8 mouse cellular contexts compared by ENCODE assay signal in the genomic region with DNA sequence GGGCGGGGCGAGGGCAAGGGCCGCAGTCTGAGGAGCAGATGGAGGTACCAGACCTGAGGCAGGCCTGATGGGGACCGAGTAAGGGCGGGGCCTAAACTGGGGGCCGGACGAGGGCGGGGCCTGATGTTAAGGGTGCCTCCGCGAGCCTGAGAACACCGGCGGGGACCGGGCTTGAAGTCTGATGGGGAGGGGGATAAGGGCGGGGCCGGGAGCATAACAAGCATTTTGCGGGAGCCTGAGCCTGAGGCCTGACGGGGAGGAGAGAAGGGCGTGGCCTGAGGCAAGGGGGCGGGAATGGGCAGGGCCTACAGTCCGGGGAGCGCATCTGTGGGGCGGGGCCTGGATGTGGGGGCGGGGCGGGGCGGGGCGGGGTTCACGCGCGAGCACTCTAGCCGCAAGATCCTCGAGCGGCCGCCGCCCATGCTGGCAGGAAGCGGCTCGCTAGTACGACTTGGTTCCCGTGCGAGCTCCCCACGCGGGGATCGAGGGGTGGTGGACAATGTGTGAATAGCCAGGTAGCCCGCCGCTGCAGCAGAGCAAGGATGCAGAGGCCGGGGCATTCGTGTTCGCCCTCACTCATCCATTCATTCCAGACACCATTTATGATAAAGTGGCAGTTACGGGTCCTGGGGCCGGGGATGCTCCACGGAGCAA. TPM values are rescaled to one million over a fixed set of nuclear protein-coding genes. Genes with fewer than 3 reads are reported as not detected.
DNase-seq lines count a peak whose midpoint lies in the region; ATAC-seq and TF ChIP-seq lines count a peak whose summit lies in the region.

No protein-coding gene starts in this region.

- ATAC-seq in granulocyte monocyte progenitor cell, adult 5-6 weeks (replicated peaks; ENCODE audit: poor library complexity, severe bottlenecking) = peak; percentile 67
- ATAC-seq in intestine, postnatal 0 days = peak; percentile 93
- ATAC-seq in midbrain, embryonic 11.5 days (ENCODE audit: low FRiP score) = peak; percentile 97

- H3K9ac ChIP-seq in intestine, postnatal 0 days (ENCODE audit: low read depth, low read length) = peak overlapping the region; percentile 88
- peak overlapping the region; percentile 87 for H3K9ac ChIP-seq in midbrain, embryonic 11.5 days (ENCODE audit: low read length)

- peak; percentile 96 for DNase-seq in adrenal gland, postnatal 10 days
- DNase-seq in embryonic facial prominence, embryonic 10.5 days (ENCODE audit: low spot score) = peak; percentile 99
- peak; percentile 98 for DNase-seq in left cerebral cortex, postnatal 4 days
- DNase-seq in midbrain, embryonic 11.5 days (ENCODE audit: low spot score, missing footprints) = peak; percentile 99
- DNase-seq in right cerebral cortex, postnatal 4 days = peak; percentile 87
- peak; percentile 100 for DNase-seq in yolk sac, embryonic 10.5 days (ENCODE audit: low spot score)

- H3K4me1 ChIP-seq in embryonic facial prominence, embryonic 10.5 days = peaks cover 47% of the 10 kb centered on the region
- H3K4me1 ChIP-seq in intestine, postnatal 0 days (replicated peaks; ENCODE audit: control insufficient read depth, insufficient read depth, low read length) = peaks cover 3% of the 10 kb centered on the region; the same call in 1 of the 2 replicates
- H3K4me1 ChIP-seq in midbrain, embryonic 11.5 days (ENCODE audit: control insufficient read depth, insufficient read depth, low read length) = peaks cover 6% of the 10 kb centered on the region

- no peaks in the 10 kb centered on the region; the same call in 1 of the 2 replicates for H3K36me3 ChIP-seq in embryonic facial prominence, embryonic 10.5 days (replicated peaks)
- no peaks in the 10 kb centered on the region for H3K36me3 ChIP-seq in intestine, postnatal 0 days (ENCODE audit: control insufficient read depth, insufficient read depth)
- no peaks in the 10 kb centered on the region for H3K36me3 ChIP-seq in midbrain, embryonic 11.5 days (ENCODE audit: control insufficient read depth, insufficient read depth, low read length)

- intact Hi-C loops in left cerebral cortex, postnatal 4 days (cut with DNase I) = loop anchor here (10.0 kb wide), 1 partner anchor 55 kb away; no protein-coding TSS in a partner anchor

- H3K27ac ChIP-seq in embryonic facial prominence, embryonic 10.5 days (replicated peaks) = peak overlapping the region; percentile 93
- H3K27ac ChIP-seq in intestine, postnatal 0 days (ENCODE audit: low read depth, low read length) = peak overlapping the region; percentile 87; the same call in 1 of the 2 replicates
- no peak overlapping the region for H3K27ac ChIP-seq in midbrain, embryonic 11.5 days (ENCODE audit: low read depth, low read length)

- TF ChIP-seq CTCF in intestine, postnatal 0 days (IDR thresholded peaks at IDR 0.05; ENCODE audit: low read depth) = peak; percentile 26

- no peaks in the 10 kb centered on the region for H3K9me3 ChIP-seq in embryonic facial prominence, embryonic 10.5 days
- no peaks in the 10 kb centered on the region for H3K9me3 ChIP-seq in intestine, postnatal 0 days (ENCODE audit: control insufficient read depth)
- no peaks in the 10 kb centered on the region for H3K9me3 ChIP-seq in midbrain, embryonic 11.5 days (ENCODE audit: control insufficient read depth, low read length)

- peak overlapping the region; percentile 87 for H3K4me2 ChIP-seq in intestine, postnatal 0 days (replicated peaks; ENCODE audit: low read depth)
- peak overlapping the region; percentile 70 for H3K4me2 ChIP-seq in midbrain, embryonic 11.5 days

- H3K27me3 ChIP-seq in embryonic facial prominence, embryonic 10.5 days (replicated peaks; ENCODE audit: low read depth, poor library complexity, severe bottlenecking) = peaks cover 29% of the 10 kb centered on the region
- no peaks in the 10 kb centered on the region for H3K27me3 ChIP-seq in intestine, postnatal 0 days (replicated peaks; ENCODE audit: control insufficient read depth, insufficient read depth, low read length)
- H3K27me3 ChIP-seq in midbrain, embryonic 11.5 days (ENCODE audit: control insufficient read depth, insufficient read depth, low read length) = peaks cover 14% of the 10 kb centered on the region

- 1% methylated on average over 50 of the region's 50 CpGs for WGBS in embryonic facial prominence, embryonic 10.5 days
- 1% methylated on average over 49 of the region's 50 CpGs for WGBS in intestine, postnatal 0 days
- 3% methylated on average over 39 of the region's 50 CpGs for WGBS in midbrain, embryonic 11.5 days

- peak overlapping the region; percentile 86 for H3K4me3 ChIP-seq in embryonic facial prominence, embryonic 10.5 days
- peak overlapping the region; percentile 91 for H3K4me3 ChIP-seq in intestine, postnatal 0 days (ENCODE audit: low read depth, low read length)
- peak overlapping the region; percentile 73 for H3K4me3 ChIP-seq in midbrain, embryonic 11.5 days (ENCODE audit: low read depth, low read length)

RNA-seq across cellular contexts. Expression of a gene that starts 0.4 kb away (rescaled TPM):
- total RNA-seq in adrenal gland, postnatal 10 days (2021) = 10 to 100 TPM; 55.5 to 76.9 TPM
- polyA plus RNA-seq in embryonic facial prominence, embryonic 10.5 days (2016; fragmentation: Nextera tagmentation; extraction: Ambion mirVana) = 7.3 and 8.7 TPM in 2 replicates
- 12.3 and 19.3 TPM in 2 replicates for total RNA-seq in granulocyte monocyte progenitor cell, adult 5-6 weeks (2014; fragmentation: Nextera tagmentation)
- 5.0 and 13.1 TPM in 2 replicates for total RNA-seq in granulocyte monocyte progenitor cell, adult 5-6 weeks (2017)
- 22.4 and 26.6 TPM in 2 replicates for polyA plus RNA-seq in intestine, postnatal 0 days (2015; fragmentation: Nextera tagmentation; extraction: Ambion mirVana)
- total RNA-seq in left cerebral cortex, postnatal 4 days (2021) = 10 to 100 TPM; 77.2 to 80.4 TPM
- 15.0 and 19.8 TPM in 2 replicates for polyA plus RNA-seq in midbrain, embryonic 11.5 days (2014; fragmentation: Nextera tagmentation; extraction: Ambion mirVana)
